Mouse (Mus musculus) limb, embryonic 10.5 days (tissue): ENCODE results near the gene Tns1. TPM values are rescaled to one million over a fixed set of nuclear protein-coding genes. Genes with fewer than 3 reads are reported as not detected.

Experiments
- DNase-seq: peaks from one replicate; pipeline ENCODE4 v3.0.0-alpha.2; 2017; ENCODE audit warnings: low spot score
- H3K27ac ChIP-seq: fragments of 300-500 bp; sonication (generic); 2 replicates; pipeline ENCODE4 v1.5.1; 2016; ENCODE audit warnings: mild to moderate bottlenecking
- H3K27me3 ChIP-seq: fragments of 300-500 bp; sonication (generic); 2 replicates; pipeline ENCODE4 v1.6.1; 2016; ENCODE audit warnings: low read depth, mild to moderate bottlenecking; ENCODE audit not compliant: poor library complexity, severe bottlenecking
- H3K36me3 ChIP-seq: fragments of 300-500 bp; sonication (generic); 2 replicates; pipeline ENCODE4 v1.6.1; 2016; ENCODE audit warnings: mild to moderate bottlenecking, moderate library complexity
- H3K4me1 ChIP-seq: fragments of 300-500 bp; sonication (generic); 2 replicates; pipeline ENCODE4 v1.6.1; 2016
- H3K4me3 ChIP-seq: fragments of 300-500 bp; sonication (generic); 2 replicates; pipeline ENCODE4 v1.5.1; 2016; ENCODE audit warnings: mild to moderate bottlenecking, moderate library complexity
- H3K9me3 ChIP-seq: fragments of 300-500 bp; sonication (generic); replicated peaks from 2 replicates; pipeline ENCODE4 v1.6.1; 2016; ENCODE audit warnings: mild to moderate bottlenecking
- WGBS: fragments of 180-500 bp; shearing (Covaris S2); methylation state at CpG from one replicate; pipeline ENCODE4 v1.1.7; 2016; 5-methylcytosine and 5-hydroxymethylcytosine counted together
- polyA plus RNA-seq: library from polyadenylated mRNA; unstranded; fragments of >200 nt; fragmentation: Nextera tagmentation; extraction: Ambion mirVana; gene quantifications from 2 replicates; pipeline ENCODE4 v1.2.1, GENCODE M21; 2016

Tns1 gene
- polyA plus RNA-seq, 1 experiment from 2014 or later = 46.7 TPM

- Histone ChIP-seq H3K4me3 (no peak overlapping the region), H3K27me3 (no peaks in the 10 kb centered on the region), H3K36me3 (peaks cover 72% of the 10 kb centered on the region), H3K4me1 (peaks cover 26% of the 10 kb centered on the region), H3K9me3 (no peaks in the 10 kb centered on the region), H3K27ac (peak overlapping the region; percentile 36; the same call in 1 of the 2 replicates)
- 30% methylated on average over 9 of the region's 9 CpGs for WGBS
- no peak for DNase-seq
Observed at GRCm38 (mm10) chr1:73914076-73914475, 210.2 kb downstream of the Tns1 start.

GRCm38 (mm10) chr1:73913071-73914005 is 210.9 kb downstream of the Tns1 start:
- H3K9me3 ChIP-seq = no peaks in the 10 kb centered on the region
- DNase-seq = no peak
- 81% methylated on average over 19 of the region's 19 CpGs for WGBS
- H3K4me3 ChIP-seq = no peak overlapping the region
- peaks cover 65% of the 10 kb centered on the region for H3K36me3 ChIP-seq
- H3K4me1 ChIP-seq = peaks cover 28% of the 10 kb centered on the region
- no peak overlapping the region for H3K27ac ChIP-seq
- no peaks in the 10 kb centered on the region for H3K27me3 ChIP-seq

GRCm38 (mm10) chr1:73912466-73912865 is 211.8 kb downstream of the Tns1 start:
- Histone ChIP-seq H3K9me3 (no peaks in the 10 kb centered on the region), H3K27ac (no peak overlapping the region), H3K36me3 (peaks cover 56% of the 10 kb centered on the region), H3K4me3 (no peak overlapping the region), H3K4me1 (peaks cover 30% of the 10 kb centered on the region), H3K27me3 (no peaks in the 10 kb centered on the region)
- DNase-seq = no peak
- WGBS = 92% methylated on average over 10 of the region's 10 CpGs

GRCm38 (mm10) chr1:73911981-73912380 is 212.3 kb downstream of the Tns1 start:
- H3K36me3 ChIP-seq = peaks cover 55% of the 10 kb centered on the region

GRCm38 (mm10) chr1:73910701-73911100 is 213.5 kb downstream of the Tns1 start:
- DNase-seq = no peak
- H3K4me1 ChIP-seq = peaks cover 37% of the 10 kb centered on the region
- H3K27me3 ChIP-seq = no peaks in the 10 kb centered on the region
- no peak overlapping the region for H3K27ac ChIP-seq
- no peaks in the 10 kb centered on the region for H3K9me3 ChIP-seq
- 87% methylated on average over 8 of the region's 8 CpGs for WGBS
- no peak overlapping the region for H3K4me3 ChIP-seq
- H3K36me3 ChIP-seq = peaks cover 45% of the 10 kb centered on the region

More at GRCm38 (mm10) chr1:73911981-73912380, 212.3 kb downstream of the Tns1 start:
- H3K27ac ChIP-seq = no peak overlapping the region
- H3K9me3 ChIP-seq = no peaks in the 10 kb centered on the region
- peaks cover 30% of the 10 kb centered on the region for H3K4me1 ChIP-seq
- 87% methylated on average over 8 of the region's 8 CpGs for WGBS
- no peaks in the 10 kb centered on the region for H3K27me3 ChIP-seq
- H3K4me3 ChIP-seq = no peak overlapping the region
- DNase-seq = no peak

GRCm38 (mm10) chr1:73910111-73910510 is 214.1 kb downstream of the Tns1 start:
- peaks cover 35% of the 10 kb centered on the region for H3K4me1 ChIP-seq
- H3K36me3 ChIP-seq = peaks cover 39% of the 10 kb centered on the region
- H3K4me3 ChIP-seq = no peak overlapping the region
- DNase-seq = no peak
- no peak overlapping the region for H3K27ac ChIP-seq
- H3K9me3 ChIP-seq = no peaks in the 10 kb centered on the region
- WGBS = 87% methylated on average over 8 of the region's 8 CpGs
- H3K27me3 ChIP-seq = no peaks in the 10 kb centered on the region

- 58% methylated on average over 2 of the region's 2 CpGs for WGBS
- no peak overlapping the region for H3K4me3 ChIP-seq
- H3K4me1 ChIP-seq = peaks cover 28% of the 10 kb centered on the region
- H3K27ac ChIP-seq = no peak overlapping the region
- H3K36me3 ChIP-seq = peaks cover 32% of the 10 kb centered on the region
- DNase-seq = no peak
- no peaks in the 10 kb centered on the region for H3K9me3 ChIP-seq
- H3K27me3 ChIP-seq = no peaks in the 10 kb centered on the region
Observed at GRCm38 (mm10) chr1:73909191-73909983, 214.9 kb downstream of the Tns1 start.

- H3K9me3 ChIP-seq = no peaks in the 10 kb centered on the region
- no peaks in the 10 kb centered on the region for H3K27me3 ChIP-seq
- WGBS = 77% methylated on average over 13 of the region's 13 CpGs
- peaks cover 19% of the 10 kb centered on the region; the same call in 1 of the 2 replicates for H3K4me1 ChIP-seq
- DNase-seq = no peak
- H3K27ac ChIP-seq = peak overlapping the region; percentile 48; the same call in 1 of the 2 replicates
- H3K36me3 ChIP-seq = peaks cover 22% of the 10 kb centered on the region
- H3K4me3 ChIP-seq = no peak overlapping the region
Observed at GRCm38 (mm10) chr1:73908081-73908960, 215.9 kb downstream of the Tns1 start.

- Histone ChIP-seq H3K9me3 (no peaks in the 10 kb centered on the region), H3K4me3 (no peak overlapping the region), H3K27me3 (no peaks in the 10 kb centered on the region), H3K36me3 (peaks cover 12% of the 10 kb centered on the region), H3K4me1 (peaks cover 28% of the 10 kb centered on the region), H3K27ac (no peak overlapping the region)
- 95% methylated on average over 28 of the region's 28 CpGs for WGBS
- DNase-seq = peak; percentile 28
Observed at GRCm38 (mm10) chr1:73907166-73907565, 217.1 kb downstream of the Tns1 start.

- no peak overlapping the region for H3K27ac ChIP-seq
- H3K4me1 ChIP-seq = peaks cover 35% of the 10 kb centered on the region
- WGBS = 91% methylated on average over 6 of the region's 6 CpGs
- H3K9me3 ChIP-seq = no peaks in the 10 kb centered on the region
- no peak overlapping the region for H3K4me3 ChIP-seq
- no peaks in the 10 kb centered on the region for H3K27me3 ChIP-seq
- peaks cover 6% of the 10 kb centered on the region; the same call in 1 of the 2 replicates for H3K36me3 ChIP-seq
- peak; percentile 24 for DNase-seq
Observed at GRCm38 (mm10) chr1:73906376-73906775, 217.9 kb downstream of the Tns1 start.

GRCm38 (mm10) chr1:73905811-73906190 is 218.4 kb downstream of the Tns1 start:
- DNase-seq = peak; percentile 26
- Histone ChIP-seq H3K4me3 (no peak overlapping the region), H3K4me1 (peaks cover 35% of the 10 kb centered on the region), H3K9me3 (no peaks in the 10 kb centered on the region), H3K27ac (peak overlapping the region; percentile 43; the same call in 1 of the 2 replicates), H3K36me3 (peaks cover 6% of the 10 kb centered on the region; the same call in 1 of the 2 replicates), H3K27me3 (no peaks in the 10 kb centered on the region)
- 67% methylated on average over 5 of the region's 5 CpGs for WGBS
